Mouse (Mus musculus): ENCODE results near the gene Polg2. TPM values are rescaled to one million over a fixed set of nuclear protein-coding genes. Genes with fewer than 3 reads are reported as not detected.
A peak's percentile ranks its signal among the peaks of the same experiment; 100 is the strongest.
"Not testable (repeated sequence)": the region's sequence is repeated elsewhere in the genome, so short reads cannot be mapped to it uniquely, and the experiment has no call there.

Polg2 gene
- total and polyA plus RNA-seq, 2 experiments from 2014 or later, result 10.0 to 10.5 TPM

DNA sequence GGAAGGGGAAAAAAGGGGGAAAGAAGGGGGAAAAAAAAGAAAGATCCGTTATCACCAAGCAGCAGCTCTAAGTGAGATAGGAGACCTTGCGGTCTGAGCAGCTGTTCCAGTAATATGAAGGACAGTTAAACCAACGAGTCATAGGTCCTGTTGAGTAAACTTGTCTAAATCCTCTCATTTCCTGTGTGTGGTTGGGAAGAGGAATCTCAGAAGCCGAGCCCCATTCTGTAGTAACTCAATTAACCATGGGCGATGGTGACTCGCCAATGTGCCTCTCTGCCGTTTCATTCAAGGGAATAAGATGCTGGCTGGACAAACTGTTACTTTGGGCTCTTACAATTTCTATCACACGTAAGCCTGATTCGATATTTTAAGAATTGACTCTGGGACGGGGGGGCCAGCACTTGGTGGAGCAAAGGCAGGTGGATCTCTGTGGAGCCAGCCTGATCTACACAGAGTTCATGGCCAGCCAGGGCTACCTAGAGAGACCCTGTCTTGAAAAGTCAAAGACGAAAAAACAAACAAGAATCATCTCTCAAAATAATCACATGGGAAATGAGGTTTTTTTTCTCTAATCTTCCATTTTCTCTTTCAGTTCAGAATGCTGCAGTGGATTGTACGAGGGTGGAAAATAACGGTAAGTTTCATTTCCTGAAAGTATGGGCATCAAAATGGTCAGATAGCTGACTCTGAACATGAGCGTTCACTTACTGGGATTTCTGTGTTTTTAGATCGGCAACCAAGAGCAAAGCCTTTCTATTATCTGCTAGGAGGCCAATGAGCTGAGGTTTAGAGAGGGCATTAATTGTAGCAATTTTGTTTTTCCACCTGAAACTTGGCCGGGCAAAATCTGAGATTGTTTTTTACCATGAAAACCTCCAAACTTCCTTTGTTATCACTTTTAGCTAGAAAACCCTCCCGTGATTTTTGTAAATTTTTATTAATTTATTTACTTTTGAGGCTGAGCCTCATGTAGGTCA is 28.0 kb downstream of the Polg2 start, which contains the start of gene Milr1:
Gene Milr1, plus strand, starts transcription at position 188 of the 980 bp plus-strand sequence.
- DNase-seq (no peak), ATAC-seq (no peak)
- Histone ChIP-seq H3K9me3 (ENCODE audit: low read length) (no peaks in the 10 kb centered on the region), H3K36me3 (ENCODE audit: insufficient read depth) (no peaks in the 10 kb centered on the region), H3K4me3 (ENCODE audit: low read depth, low read length) (no peak within 1 kb of the TSS), H3K27ac (ENCODE audit: low read depth, low read length) (no peak within 1 kb of the TSS), H3K9ac (no peak within 1 kb of the TSS), H3K4me1 (ENCODE audit: insufficient read depth) (no peaks in the 10 kb centered on the region), H3K27me3 (ENCODE audit: insufficient read depth, low read length) (no peaks in the 10 kb centered on the region), H3K4me2 (ENCODE audit: low read depth) (no peak within 1 kb of the TSS)
- no peak for TF ChIP-seq CTCF (IDR thresholded peaks at IDR 0.05; ENCODE audit: low read depth)
- WGBS, result 89% methylated on average over 17 of the region's 17 CpGs

DNA sequence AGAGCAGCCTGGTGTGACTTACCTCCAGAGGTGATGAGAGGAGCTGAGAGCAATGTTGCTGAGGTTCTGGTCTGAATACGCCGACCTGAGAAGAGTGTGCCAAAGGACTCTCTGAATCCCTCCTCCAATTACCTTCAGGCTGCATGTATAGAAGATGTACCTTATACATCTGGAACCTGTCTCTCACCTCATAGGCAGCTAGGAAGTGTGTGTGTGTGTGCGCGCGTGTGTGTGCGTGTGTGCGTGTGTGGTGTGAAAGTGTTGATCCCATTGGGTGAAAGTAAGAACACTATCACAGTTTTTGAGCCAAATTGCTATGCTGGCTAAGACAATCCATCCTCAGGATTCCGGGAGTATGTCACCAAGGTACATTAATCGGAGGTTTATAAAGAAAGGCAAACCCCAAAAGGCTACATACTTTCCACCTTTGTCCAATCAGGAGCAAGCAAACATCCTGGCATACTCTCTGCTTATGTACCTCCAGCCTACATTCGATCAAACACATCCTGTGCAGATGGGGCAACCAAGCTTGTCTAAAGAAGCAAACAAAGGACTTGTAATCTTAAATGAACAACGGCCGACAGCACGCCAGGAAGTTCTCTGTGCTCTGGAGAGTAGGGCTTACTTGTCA is 29.1 kb downstream of the Polg2 start, which contains the start of gene Pecam1:
Gene Pecam1, minus strand, starts transcription at position 508 of the 631 bp plus-strand sequence.
- Histone ChIP-seq H3K9ac (no peak within 1 kb of the TSS), H3K9me3 (ENCODE audit: low read length) (no peaks in the 10 kb centered on the region), H3K4me3 (ENCODE audit: low read depth, low read length) (no peak within 1 kb of the TSS), H3K4me2 (ENCODE audit: low read depth) (no peak within 1 kb of the TSS), H3K4me1 (ENCODE audit: insufficient read depth) (no peaks in the 10 kb centered on the region), H3K27me3 (ENCODE audit: insufficient read depth, low read length) (no peaks in the 10 kb centered on the region), H3K27ac (ENCODE audit: low read depth, low read length) (no peak within 1 kb of the TSS), H3K36me3 (ENCODE audit: insufficient read depth) (no peaks in the 10 kb centered on the region)
- DNase-seq (no peak), ATAC-seq (no peak)
- WGBS, result 84% methylated on average over 13 of the region's 13 CpGs
- TF ChIP-seq CTCF (IDR thresholded peaks at IDR 0.05; ENCODE audit: low read depth), result no peak

DNA sequence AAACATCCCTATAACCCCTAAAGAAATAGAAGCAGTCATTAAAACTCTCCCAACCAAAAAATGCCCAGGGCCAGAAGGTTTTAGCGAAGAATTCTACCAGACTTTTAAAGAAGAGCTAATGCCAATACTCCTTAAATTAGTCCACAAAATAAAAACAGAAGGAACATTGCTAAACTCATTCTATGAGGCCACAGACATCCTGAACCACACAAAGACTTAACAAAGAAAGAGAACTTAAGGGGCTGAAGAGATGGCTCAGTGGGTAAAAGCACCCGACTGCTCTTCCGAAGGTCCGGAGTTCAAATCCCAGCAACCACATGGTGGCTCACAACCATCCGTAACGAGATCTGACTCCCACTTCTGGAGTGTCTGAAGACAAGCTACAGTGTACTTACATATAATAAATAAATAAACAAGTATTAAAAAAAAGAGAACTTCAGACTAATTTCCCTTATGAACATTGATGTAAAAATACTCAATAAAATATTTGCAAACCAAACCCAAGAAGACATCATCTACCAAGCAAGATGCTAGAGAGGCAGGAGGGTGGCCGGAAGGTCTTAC is 29.7 kb downstream of the Polg2 start:
- not testable (repeated sequence) for ATAC-seq; DNase-seq; H3K4me2 ChIP-seq (ENCODE audit: low read depth); H3K9ac ChIP-seq; H3K27ac ChIP-seq (ENCODE audit: low read depth, low read length); H3K27me3 ChIP-seq (ENCODE audit: insufficient read depth, low read length); H3K9me3 ChIP-seq (ENCODE audit: low read length); H3K4me1 ChIP-seq (ENCODE audit: insufficient read depth); H3K4me3 ChIP-seq (ENCODE audit: low read depth, low read length); H3K36me3 ChIP-seq (ENCODE audit: insufficient read depth)
- WGBS, result 96% methylated on average over 7 of the region's 7 CpGs

DNA sequence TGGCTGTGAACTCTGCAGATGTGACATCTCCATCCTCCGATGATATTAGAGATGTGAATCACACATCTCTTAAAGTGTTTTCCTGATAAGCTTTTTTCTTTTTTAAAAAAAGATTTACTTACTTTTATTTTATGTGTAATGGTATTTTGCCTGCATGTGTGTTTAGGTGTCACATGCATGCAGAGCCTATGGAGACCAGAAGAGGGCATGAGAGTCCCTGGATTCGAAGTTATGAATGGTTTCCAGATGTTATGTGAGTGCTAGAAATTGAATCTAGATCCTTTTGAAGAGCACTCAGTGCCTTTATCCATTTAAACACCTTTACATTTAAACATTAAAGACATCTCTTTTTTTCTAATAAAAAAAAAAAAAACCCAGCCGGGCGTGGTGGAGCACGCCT is 34.4 kb downstream of the Polg2 start:
- no peaks in the 10 kb centered on the region for H3K36me3 ChIP-seq (ENCODE audit: insufficient read depth)
- TF ChIP-seq CTCF (IDR thresholded peaks at IDR 0.05; ENCODE audit: low read depth), result peak; percentile 36
- H3K27me3 ChIP-seq (ENCODE audit: insufficient read depth, low read length), result no peaks in the 10 kb centered on the region

DNA sequence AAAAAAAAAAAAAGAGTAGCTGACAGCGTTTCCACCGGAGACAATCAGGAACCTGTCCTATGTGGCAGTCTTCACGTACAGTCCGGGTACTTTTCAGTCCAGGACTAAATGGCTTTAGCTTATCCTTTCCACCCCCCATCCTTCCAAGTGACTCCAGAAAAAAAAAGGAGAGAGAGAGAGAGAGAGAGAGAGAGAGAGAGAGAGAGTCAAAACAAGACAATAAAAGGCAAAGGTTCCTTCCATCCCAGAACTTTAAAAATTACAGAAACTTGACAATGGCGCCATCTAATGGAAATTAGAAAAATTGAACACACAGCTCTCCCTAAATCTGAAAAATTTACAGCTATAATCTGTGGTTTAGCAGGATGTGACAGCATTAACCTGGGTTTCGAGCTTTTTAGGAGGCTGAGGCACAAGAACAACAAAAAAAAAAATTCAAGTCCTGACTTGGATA is 36.9 kb downstream of the Polg2 start:
- H3K4me2 ChIP-seq (ENCODE audit: low read depth), result no peak overlapping the region
- peak; percentile 73 for TF ChIP-seq CTCF (IDR thresholded peaks at IDR 0.05; ENCODE audit: low read depth)
- DNase-seq (peak; percentile 74), ATAC-seq (0 out of 2 replicates have a peak, but pooled peaks have one; percentile 38)
- H3K9ac ChIP-seq, result no peak overlapping the region
- no peaks in the 10 kb centered on the region for H3K27me3 ChIP-seq (ENCODE audit: insufficient read depth, low read length)
- no peaks in the 10 kb centered on the region for H3K9me3 ChIP-seq (ENCODE audit: low read length)
- H3K36me3 ChIP-seq (ENCODE audit: insufficient read depth), result no peaks in the 10 kb centered on the region
- H3K4me3 ChIP-seq (ENCODE audit: low read depth, low read length), result no peak overlapping the region
- H3K4me1 ChIP-seq (ENCODE audit: insufficient read depth), result peaks cover 5% of the 10 kb centered on the region
- no peak overlapping the region for H3K27ac ChIP-seq (ENCODE audit: low read depth, low read length)
- 51% methylated on average over 6 of the region's 6 CpGs for whole genome bisulfite sequencing

More for the DNA sequence above, 34.4 kb downstream of the Polg2 start:
- Histone ChIP-seq H3K4me1 (ENCODE audit: insufficient read depth) (no peaks in the 10 kb centered on the region), H3K4me3 (ENCODE audit: low read depth, low read length) (no peak overlapping the region), H3K9ac (no peak overlapping the region), H3K4me2 (ENCODE audit: low read depth) (no peak overlapping the region), H3K27ac (ENCODE audit: low read depth, low read length) (no peak overlapping the region), H3K9me3 (ENCODE audit: low read length) (no peaks in the 10 kb centered on the region)
- ATAC-seq (no peak), DNase-seq (no peak)
- 93% methylated on average over 5 of the region's 5 CpGs for WGBS

DNA sequence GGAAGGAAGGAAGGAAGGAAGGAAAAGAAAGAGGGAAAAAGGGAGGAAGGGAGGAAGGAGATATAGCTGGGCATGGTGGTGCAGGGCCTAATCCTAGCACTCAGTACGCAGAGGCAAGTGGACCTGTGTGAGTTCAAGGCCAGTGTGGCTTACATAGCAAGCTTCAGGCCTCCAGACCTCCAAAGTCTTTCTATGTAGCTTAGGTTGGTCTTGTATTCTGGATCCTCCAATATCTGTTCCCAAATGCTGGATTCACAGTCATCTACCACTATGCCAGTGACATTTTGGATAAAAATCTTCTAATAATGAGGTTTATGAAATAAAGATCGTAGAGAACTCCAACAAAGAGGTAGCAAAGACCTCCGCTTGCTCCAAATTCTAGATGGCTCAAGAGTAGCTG is 37.5 kb downstream of the Polg2 start:
- Histone ChIP-seq H3K36me3 (ENCODE audit: insufficient read depth) (no peaks in the 10 kb centered on the region), H3K27me3 (ENCODE audit: insufficient read depth, low read length) (no peaks in the 10 kb centered on the region), H3K4me1 (ENCODE audit: insufficient read depth) (peaks cover 11% of the 10 kb centered on the region), H3K9me3 (ENCODE audit: low read length) (no peaks in the 10 kb centered on the region), H3K27ac (ENCODE audit: low read depth, low read length) (no peak overlapping the region), H3K4me3 (ENCODE audit: low read depth, low read length) (no peak overlapping the region), H3K9ac (no peak overlapping the region), H3K4me2 (ENCODE audit: low read depth) (no peak overlapping the region)
- TF ChIP-seq CTCF (IDR thresholded peaks at IDR 0.05; ENCODE audit: low read depth), result no peak
- DNase-seq (no peak), ATAC-seq (no peak)
- WGBS, result 92% methylated on average over 3 of the region's 3 CpGs
